Mouse (Mus musculus) heart, adult 2 months (tissue): ENCODE data around the gene Mybph. TPM values are rescaled to one million over a fixed set of nuclear protein-coding genes. Genes with fewer than 3 reads are reported as not detected.

Experiments used
- DNase-seq, 2 experiments: peaks; one replicate each; pipeline ENCODE4 v3.0.0; 2021
- H3K27ac ChIP-seq: fragments of 200-600 bp; 2 replicates; pipeline ENCODE4 v1.8.1; 2022
- H3K27me3 ChIP-seq: fragments of 200-500 bp; 2 replicates; pipeline ENCODE4 v1.6.1; 2012; ENCODE audit warnings: mild to moderate bottlenecking, low read length, inconsistent platforms, mixed read lengths; ENCODE audit not compliant: control insufficient read depth, insufficient read depth
- H3K36me3 ChIP-seq: fragments of 200-500 bp; 2 replicates; pipeline ENCODE4 v1.6.1; 2012; ENCODE audit warnings: low read length, inconsistent platforms; ENCODE audit not compliant: control insufficient read depth, insufficient read depth
- H3K4me1 ChIP-seq: fragments of 200-500 bp; 2 replicates; pipeline ENCODE4 v1.6.1; 2011; ENCODE audit warnings: low read length; ENCODE audit not compliant: control insufficient read depth, insufficient read depth
- H3K4me3 ChIP-seq: fragments of 200-600 bp; 2 replicates; pipeline ENCODE4 v1.8.1; 2022
- H3K79me2 ChIP-seq: fragments of 200-500 bp; replicated peaks from 2 replicates; pipeline ENCODE4 v1.6.1; 2012; ENCODE audit warnings: mild to moderate bottlenecking, inconsistent platforms, low read length, moderate library complexity, mixed read lengths; ENCODE audit not compliant: control insufficient read depth, insufficient read depth
- H3K9ac ChIP-seq: fragments of 200-500 bp; 2 replicates; pipeline ENCODE4 v1.6.1; 2012; ENCODE audit warnings: low read depth, mild to moderate bottlenecking, control low read depth, inconsistent platforms, low read length, mixed read lengths
- CTCF ChIP-seq: fragments of 200-600 bp; IDR thresholded peaks from 2 replicates; pipeline ENCODE4 v1.8.1; 2022; ENCODE audit warnings: antibody characterized with exemption, mild to moderate bottlenecking, moderate library complexity
- EP300 ChIP-seq: fragments of 200-500 bp; IDR thresholded peaks from 2 replicates; pipeline ENCODE4 v1.6.1; 2011; ENCODE audit warnings: low read depth, low read length, control low read depth; ENCODE audit not compliant: insufficient read depth
- POLR2A ChIP-seq: fragments of 200-500 bp; IDR thresholded peaks from 2 replicates; pipeline ENCODE4 v1.6.1; 2011; ENCODE audit warnings: mild to moderate bottlenecking, low read depth, low read length, control low read depth; ENCODE audit not compliant: insufficient read depth
- WGBS: fragments of 180-500 bp; shearing (Covaris S2); methylation state at CpG from one replicate; pipeline ENCODE4 v1.1.7; 2018; 5-methylcytosine and 5-hydroxymethylcytosine counted together
- intact Hi-C: fragments of 180-260 bp; cut with DNase I; formaldehyde crosslinking; loops from one replicate; pipeline ENCODE4 v1.15.1; 2025
- polyA plus RNA-seq: library from polyadenylated mRNA; depleted of rRNA; stranded (reverse); fragments of >200 nt; gene quantifications from 2 replicates; pipeline ENCODE4 v1.2.3, GENCODE M21; 2012
- total RNA-seq, 2 experiments: library from RNA; stranded (reverse); gene quantifications; 2 replicates each; pipeline ENCODE4 v1.2.3; 2021

Gene Mybph
- total and polyA plus RNA-seq, 3 experiments, result 0.16 TPM; not detected in 2

- no peaks in the 10 kb centered on the region for H3K79me2 ChIP-seq
- intact Hi-C loops, result no loop called here
- 70% methylated on average over 7 of the region's 7 CpGs for WGBS
- H3K4me3 ChIP-seq, result no peak overlapping the region
- DNase-seq, result no peak
- H3K36me3 ChIP-seq, result no peaks in the 10 kb centered on the region
- no peaks in the 10 kb centered on the region for H3K27me3 ChIP-seq
- H3K9ac ChIP-seq, result no peak overlapping the region
- TF ChIP-seq CTCF (no peak), EP300 (no peak), POLR2A (no peak)
- H3K27ac ChIP-seq, result no peak overlapping the region
- H3K4me1 ChIP-seq, result peaks cover under 1% of the 10 kb centered on the region
Measured at GRCm38 (mm10) chr1:134173081-134173480, 20.2 kb upstream of the Mybph start.

GRCm38 (mm10) chr1:134177976-134178375 lies 15.3 kb upstream of the Mybph start:
- Histone ChIP-seq H3K27me3 (no peaks in the 10 kb centered on the region), H3K9ac (no peak overlapping the region), H3K36me3 (no peaks in the 10 kb centered on the region), H3K4me1 (no peaks in the 10 kb centered on the region), H3K27ac (no peak overlapping the region), H3K4me3 (no peak overlapping the region), H3K79me2 (no peaks in the 10 kb centered on the region)
- intact Hi-C loops, result no loop called here
- no peak for DNase-seq
- 92% methylated on average over 5 of the region's 5 CpGs for WGBS
- TF ChIP-seq EP300 (no peak), CTCF (no peak), POLR2A (no peak)

- intact Hi-C loops, result no loop called here
- Histone ChIP-seq H3K27ac (no peak within 1 kb of the TSS), H3K36me3 (no peaks in the 10 kb centered on the region), H3K4me3 (no peak within 1 kb of the TSS), H3K27me3 (no peaks in the 10 kb centered on the region), H3K9ac (no peak within 1 kb of the TSS), H3K4me1 (no peaks in the 10 kb centered on the region), H3K79me2 (no peaks in the 10 kb centered on the region)
- WGBS, result 62% methylated on average over 4 of the region's 4 CpGs
- DNase-seq, result peak in 1 of 2 experiments; percentile 45
- TF ChIP-seq POLR2A, result no peak
- no peak for TF ChIP-seq CTCF
- TF ChIP-seq EP300, result no peak
Measured at GRCm38 (mm10) chr1:134182025-134182424, 11.2 kb upstream of the Mybph start, which contains the start of gene Chil1. Chil1 (plus strand) TSS chr1:134182176.

- Histone ChIP-seq H3K4me1 (no peaks in the 10 kb centered on the region), H3K27ac (no peak overlapping the region), H3K9ac (no peak overlapping the region), H3K79me2 (no peaks in the 10 kb centered on the region), H3K36me3 (no peaks in the 10 kb centered on the region), H3K27me3 (0 out of 2 replicates have a peak, but pooled peaks cover 2% of the 10 kb centered on the region), H3K4me3 (no peak overlapping the region)
- intact Hi-C loops, result no loop called here
- TF ChIP-seq POLR2A (no peak), CTCF (no peak), EP300 (no peak)
- no peak for DNase-seq
- WGBS, result 83% methylated on average over 4 of the region's 4 CpGs
Measured at GRCm38 (mm10) chr1:134184089-134184488, 9.2 kb upstream of the Mybph start.

GRCm38 (mm10) chr1:134188217-134188616 lies 5.0 kb upstream of the Mybph start:
- H3K27ac ChIP-seq, result no peak overlapping the region
- H3K36me3 ChIP-seq, result no peaks in the 10 kb centered on the region
- 85% methylated on average over 5 of the region's 5 CpGs for WGBS

GRCm38 (mm10) chr1:134188989-134189729 lies 4.1 kb upstream of the Mybph start:
- Histone ChIP-seq H3K27ac (no peak overlapping the region), H3K4me3 (no peak overlapping the region), H3K27me3 (0 out of 2 replicates have a peak, but pooled peaks cover 2% of the 10 kb centered on the region), H3K36me3 (no peaks in the 10 kb centered on the region), H3K9ac (no peak overlapping the region), H3K79me2 (no peaks in the 10 kb centered on the region), H3K4me1 (no peaks in the 10 kb centered on the region; the same call in 1 of the 2 replicates)
- intact Hi-C loops, result no loop called here
- TF ChIP-seq EP300, result no peak
- no peak for TF ChIP-seq POLR2A
- TF ChIP-seq CTCF, result 0 out of 2 replicates have a peak, but pooled peaks have one; percentile 8
- 27% methylated on average over 12 of the region's 12 CpGs for WGBS
- no peak for DNase-seq

More at GRCm38 (mm10) chr1:134188217-134188616, 5.0 kb upstream of the Mybph start:
- H3K4me1 ChIP-seq, result no peaks in the 10 kb centered on the region
- no peaks in the 10 kb centered on the region for H3K79me2 ChIP-seq
- no peak for TF ChIP-seq CTCF
- no peak for TF ChIP-seq POLR2A
- TF ChIP-seq EP300, result no peak
- intact Hi-C loops, result no loop called here
- H3K9ac ChIP-seq, result no peak overlapping the region
- no peak overlapping the region for H3K4me3 ChIP-seq
- 0 out of 2 replicates have a peak, but pooled peaks cover 2% of the 10 kb centered on the region for H3K27me3 ChIP-seq
- DNase-seq, result no peak
